Mouse (Mus musculus) neural tube, embryonic 14.5 days (tissue): ENCODE measurements around the gene Cacna1g. TPM values are rescaled to one million over a fixed set of nuclear protein-coding genes. Genes with fewer than 3 reads are reported as not detected.

ENCODE experiments used
- ATAC-seq: fragments of 200-750 bp; cut with Nextera tagmentation; 2 replicates; pipeline ENCODE4 v1.8.0; 2017; ENCODE audit warnings: low read depth, mild to moderate bottlenecking, moderate TSS enrichment, moderate library complexity
- H3K27ac ChIP-seq: fragments of 300-500 bp; sonication (generic); 2 replicates; pipeline ENCODE4 v1.5.1; 2014; ENCODE audit warnings: low read depth, mild to moderate bottlenecking, control low read depth, low read length, moderate library complexity, mixed read lengths
- H3K27me3 ChIP-seq: fragments of 300-500 bp; sonication (generic); 2 replicates; pipeline ENCODE4 v1.6.1; 2014; ENCODE audit warnings: low read length; ENCODE audit not compliant: control insufficient read depth, insufficient read depth
- H3K36me3 ChIP-seq: fragments of 300-500 bp; sonication (generic); 2 replicates; pipeline ENCODE4 v1.6.1; 2014; ENCODE audit warnings: low read length, mixed read lengths; ENCODE audit not compliant: control insufficient read depth, insufficient read depth
- H3K4me1 ChIP-seq: fragments of 300-500 bp; sonication (generic); 2 replicates; pipeline ENCODE4 v1.6.1; 2014; ENCODE audit warnings: low read length; ENCODE audit not compliant: control insufficient read depth, insufficient read depth
- H3K4me2 ChIP-seq: fragments of 300-500 bp; sonication (generic); 2 replicates; pipeline ENCODE4 v1.6.1; 2014; ENCODE audit warnings: mild to moderate bottlenecking, low read depth, low read length, control low read depth
- H3K4me3 ChIP-seq: fragments of 300-500 bp; sonication (generic); 2 replicates; pipeline ENCODE4 v1.5.1; 2014; ENCODE audit warnings: low read depth, low read length, control low read depth, mixed read lengths
- H3K9ac ChIP-seq: fragments of 300-500 bp; sonication (generic); replicated peaks from 2 replicates; pipeline ENCODE4 v1.6.1; 2014; ENCODE audit warnings: low read depth, mild to moderate bottlenecking, control low read depth, low read length, mixed read lengths
- H3K9me3 ChIP-seq: fragments of 300-500 bp; sonication (generic); 2 replicates; pipeline ENCODE4 v1.6.1; 2016; ENCODE audit warnings: low read length; ENCODE audit not compliant: control insufficient read depth
- WGBS: fragments of 180-500 bp; shearing (Covaris S2); extraction: QIAGEN DNeasy Blood & Tissue Kit; methylation state at CpG from one replicate; pipeline ENCODE4 v1.1.7; 2014; 5-methylcytosine and 5-hydroxymethylcytosine counted together
- polyA plus RNA-seq: library from polyadenylated mRNA; unstranded; fragments of >200 nt; fragmentation: Nextera tagmentation; extraction: Ambion mirVana; gene quantifications from 2 replicates; pipeline ENCODE4 v1.2.1, GENCODE M21; 2014

Cacna1g gene
- polyA plus RNA-seq, 1 experiment from 2014 or later, result 22.5 TPM

DNA sequence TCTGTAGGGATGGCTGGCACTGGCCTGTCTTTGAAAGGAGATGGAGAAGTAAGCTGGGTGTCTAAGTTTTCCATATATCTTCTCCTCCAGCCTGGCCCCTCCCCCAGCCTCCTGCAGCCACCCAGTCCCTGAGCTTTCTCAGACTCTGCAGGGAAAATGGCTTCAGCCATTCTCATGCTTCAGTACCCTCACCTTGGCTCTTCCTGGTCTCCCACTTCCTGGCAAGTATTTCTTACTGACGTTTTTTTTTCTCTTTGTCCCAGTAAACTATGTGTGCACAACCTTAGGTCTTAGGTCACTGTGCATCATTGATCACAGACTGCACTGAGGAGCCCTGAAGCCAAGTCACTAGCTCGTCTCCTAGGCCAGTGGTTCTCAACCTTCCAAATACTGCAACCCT is 94.9 kb downstream of the Cacna1g start:
- Histone ChIP-seq H3K4me1 (no peaks in the 10 kb centered on the region), H3K36me3 (no peaks in the 10 kb centered on the region), H3K4me2 (no peak overlapping the region), H3K4me3 (no peak overlapping the region), H3K9me3 (no peaks in the 10 kb centered on the region), H3K27ac (no peak overlapping the region), H3K27me3 (no peaks in the 10 kb centered on the region), H3K9ac (no peak overlapping the region)
- 20% methylated on average over 2 of the region's 2 CpGs for WGBS
- no peak for ATAC-seq

DNA sequence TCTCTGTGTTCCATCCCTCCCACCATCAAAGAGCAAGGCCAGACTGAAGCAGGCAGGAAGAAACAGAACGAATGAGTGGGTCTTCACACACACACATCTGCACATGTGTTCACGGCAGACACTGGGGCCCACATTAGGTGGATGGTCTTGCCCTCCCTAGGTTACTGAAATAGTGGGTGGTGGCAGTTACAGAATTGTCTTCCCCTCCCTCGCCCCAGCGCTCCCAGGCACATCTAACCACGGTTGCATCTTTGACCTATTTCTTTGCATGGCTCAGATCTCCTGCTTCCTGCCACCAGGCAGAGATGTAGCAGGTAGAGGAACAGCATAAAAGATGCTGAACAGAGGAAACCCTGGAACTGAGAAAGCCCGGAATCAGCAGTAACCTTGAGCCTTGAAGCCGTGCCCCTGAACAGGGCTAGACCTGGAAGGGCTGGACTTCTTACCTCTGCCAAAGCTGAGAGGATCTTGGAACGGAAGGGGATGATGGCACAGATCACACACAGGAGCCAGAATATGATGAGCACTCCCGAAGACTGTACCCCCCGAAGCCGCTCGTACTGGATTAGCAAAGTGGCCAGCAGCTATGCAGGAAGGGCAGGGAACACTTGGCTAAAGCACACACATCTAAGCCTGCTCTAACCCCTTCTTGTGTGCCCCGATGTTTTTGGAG is 99.6 kb downstream of the Cacna1g start:
- Histone ChIP-seq H3K36me3 (no peaks in the 10 kb centered on the region), H3K4me2 (no peak overlapping the region), H3K4me3 (no peak overlapping the region), H3K4me1 (no peaks in the 10 kb centered on the region), H3K27me3 (no peaks in the 10 kb centered on the region), H3K9me3 (no peaks in the 10 kb centered on the region), H3K9ac (no peak overlapping the region), H3K27ac (no peak overlapping the region)
- 94% methylated on average over 13 of the region's 13 CpGs for WGBS
- ATAC-seq, result no peak

DNA sequence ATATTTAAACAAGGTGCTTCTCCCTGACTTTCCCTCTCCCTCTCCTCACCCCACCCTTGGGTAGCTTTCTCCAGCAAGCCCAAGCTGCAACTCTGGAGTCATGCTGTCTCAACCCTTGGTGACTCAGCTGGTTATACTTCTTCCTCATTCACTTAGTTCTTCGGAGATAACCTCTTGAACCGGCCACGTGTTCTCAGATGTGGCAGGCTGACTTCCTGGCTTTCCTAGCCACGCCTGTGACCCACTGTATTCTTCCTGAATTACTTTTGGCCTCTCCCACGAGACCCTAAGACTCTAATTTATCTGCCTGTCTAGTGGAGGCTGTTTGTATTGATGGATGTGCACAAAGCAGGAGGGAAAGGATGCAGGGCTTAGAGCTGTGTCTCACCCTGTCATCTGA is 103.2 kb downstream of the Cacna1g start:
- WGBS, result 30% methylated on average over 5 of the region's 5 CpGs
- H3K4me1 ChIP-seq, result no peaks in the 10 kb centered on the region
- no peak overlapping the region for H3K9ac ChIP-seq
- no peaks in the 10 kb centered on the region for H3K27me3 ChIP-seq
- ATAC-seq, result no peak
- H3K4me2 ChIP-seq, result no peak overlapping the region
- H3K27ac ChIP-seq, result no peak overlapping the region
- no peak overlapping the region for H3K4me3 ChIP-seq
- no peaks in the 10 kb centered on the region for H3K36me3 ChIP-seq
- no peaks in the 10 kb centered on the region for H3K9me3 ChIP-seq

DNA sequence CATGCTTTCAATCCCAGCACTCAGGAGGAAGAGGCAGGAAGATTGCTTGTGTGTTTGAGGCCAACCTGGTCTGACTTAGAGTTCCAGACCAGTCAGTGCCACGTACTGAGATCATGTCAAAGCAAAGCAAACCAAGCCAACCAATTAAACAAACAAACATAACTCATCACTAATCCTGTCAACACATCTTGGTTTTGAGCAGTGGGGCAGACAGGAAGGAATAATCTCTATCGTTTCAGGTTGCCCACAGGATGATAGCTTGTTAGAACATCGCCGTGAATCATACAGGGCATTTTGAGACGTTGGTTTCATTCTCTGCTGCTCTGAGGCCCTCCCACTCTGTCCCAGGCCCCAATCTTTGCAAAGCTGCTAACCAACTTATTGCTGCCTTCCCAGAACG is 104.0 kb downstream of the Cacna1g start:
- Histone ChIP-seq H3K4me2 (no peak overlapping the region), H3K4me3 (no peak overlapping the region), H3K9ac (no peak overlapping the region), H3K36me3 (no peaks in the 10 kb centered on the region), H3K4me1 (no peaks in the 10 kb centered on the region), H3K27ac (no peak overlapping the region), H3K9me3 (no peaks in the 10 kb centered on the region), H3K27me3 (no peaks in the 10 kb centered on the region)
- no peak for ATAC-seq
- WGBS, result 84% methylated on average over 6 of the region's 6 CpGs

DNA sequence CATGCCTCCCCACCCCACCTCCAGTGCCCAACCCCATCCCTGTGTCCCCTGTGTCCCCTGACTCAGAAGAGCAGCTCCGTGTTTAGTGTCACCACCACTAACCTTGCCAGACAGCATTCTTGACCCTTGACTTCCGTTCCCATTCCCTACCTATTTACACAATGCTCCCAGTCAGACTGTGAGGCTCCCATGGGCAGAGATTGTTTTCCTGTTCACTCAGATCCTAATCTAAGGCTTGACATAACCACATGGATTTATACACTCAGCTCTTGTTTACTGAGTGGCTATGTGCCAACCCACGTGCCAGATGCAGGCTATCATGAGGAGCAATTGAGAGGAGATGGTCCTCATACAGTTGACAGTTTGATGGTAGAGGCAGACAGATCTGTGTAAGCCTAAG is 108.7 kb downstream of the Cacna1g start:
- no peak for ATAC-seq
- Histone ChIP-seq H3K4me2 (no peak overlapping the region), H3K36me3 (no peaks in the 10 kb centered on the region), H3K9me3 (no peaks in the 10 kb centered on the region), H3K27me3 (no peaks in the 10 kb centered on the region), H3K27ac (no peak overlapping the region), H3K9ac (no peak overlapping the region), H3K4me3 (no peak overlapping the region), H3K4me1 (no peaks in the 10 kb centered on the region)
- WGBS, result 71% methylated on average over 3 of the region's 3 CpGs

DNA sequence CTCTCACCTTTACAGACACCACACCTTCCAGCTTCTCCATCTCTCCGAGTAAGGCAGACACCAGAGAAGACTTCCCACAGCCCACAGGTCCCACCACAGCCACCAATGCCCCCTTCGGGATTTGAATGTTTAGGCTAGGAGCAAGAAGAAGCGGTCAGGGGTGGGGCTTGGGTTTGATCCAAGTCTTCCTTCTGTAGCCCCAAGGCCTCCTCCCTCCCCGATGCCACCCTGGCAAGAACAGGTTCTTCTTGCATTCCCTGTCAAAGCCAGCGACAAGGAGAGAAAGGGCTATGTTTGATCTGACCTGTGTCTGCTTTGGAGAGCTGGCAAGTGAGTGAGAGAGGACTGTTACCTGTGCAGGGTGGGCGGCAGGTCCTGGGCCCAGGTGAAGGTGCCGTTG is 110.3 kb downstream of the Cacna1g start:
- Histone ChIP-seq H3K27me3 (no peaks in the 10 kb centered on the region), H3K4me3 (no peak overlapping the region), H3K9ac (no peak overlapping the region), H3K36me3 (no peaks in the 10 kb centered on the region), H3K4me2 (no peak overlapping the region), H3K9me3 (no peaks in the 10 kb centered on the region), H3K27ac (no peak overlapping the region), H3K4me1 (no peaks in the 10 kb centered on the region)
- ATAC-seq, result no peak
- 88% methylated on average over 7 of the region's 7 CpGs for WGBS

DNA sequence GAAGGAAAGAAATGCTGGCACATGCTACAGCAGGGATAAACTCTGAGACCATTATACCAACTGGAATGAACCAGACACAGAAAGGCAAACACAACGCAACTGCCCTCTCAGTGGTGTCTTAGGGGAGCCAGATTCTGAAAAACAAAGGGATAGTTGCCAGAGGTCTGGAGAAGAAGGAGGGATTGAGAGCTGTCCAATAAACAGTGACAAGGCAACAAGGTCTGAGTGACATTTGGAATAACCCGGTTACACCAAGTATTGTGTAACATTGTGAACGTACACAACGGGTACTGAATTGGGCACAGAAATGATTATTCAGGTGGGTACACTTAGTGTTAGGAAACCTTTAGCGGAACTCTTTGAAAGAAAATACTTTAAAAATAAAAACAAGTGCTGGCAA is 111.9 kb downstream of the Cacna1g start:
- no peaks in the 10 kb centered on the region for H3K27me3 ChIP-seq
- no peak overlapping the region for H3K9ac ChIP-seq
- H3K4me1 ChIP-seq, result no peaks in the 10 kb centered on the region
- H3K27ac ChIP-seq, result no peak overlapping the region
- ATAC-seq, result no peak
- H3K4me3 ChIP-seq, result no peak overlapping the region
- no peaks in the 10 kb centered on the region for H3K9me3 ChIP-seq
- H3K36me3 ChIP-seq, result no peaks in the 10 kb centered on the region
- no peak overlapping the region for H3K4me2 ChIP-seq
- WGBS, result 94% methylated on average over 5 of the region's 5 CpGs

DNA sequence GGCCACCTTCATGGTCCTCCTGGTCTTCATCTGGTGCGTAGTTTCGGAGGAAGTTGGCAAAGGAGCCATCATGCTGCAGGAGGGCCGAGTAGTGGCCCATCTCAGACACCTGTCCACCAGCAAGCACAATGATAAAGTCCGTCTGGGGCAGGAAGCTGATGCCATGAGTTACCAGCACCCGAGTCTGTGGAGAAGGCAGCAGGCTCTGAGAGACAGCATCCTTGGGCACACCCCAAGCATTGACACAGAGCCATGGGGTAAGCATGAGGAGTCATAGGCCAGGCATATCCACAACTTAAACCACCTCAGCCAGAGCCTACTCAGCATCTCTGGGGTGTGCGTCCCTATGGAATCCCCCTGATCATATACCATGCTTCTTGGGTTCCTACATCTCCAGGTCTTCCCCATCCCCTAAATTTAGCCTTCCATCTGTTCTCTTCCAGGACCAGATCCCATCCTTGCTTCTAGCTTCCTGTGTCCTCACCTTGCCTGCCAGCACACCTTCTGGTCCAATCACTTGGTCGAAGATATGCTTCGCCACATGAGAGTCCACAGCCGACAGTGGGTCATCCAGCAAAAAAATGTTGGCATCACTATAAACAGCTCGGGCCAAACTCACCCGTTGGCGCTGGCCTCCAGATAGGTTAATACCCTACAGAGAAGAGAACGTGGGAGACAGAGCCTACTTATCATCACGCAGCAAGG is 112.7 kb downstream of the Cacna1g start:
- 92% methylated on average over 14 of the region's 14 CpGs for WGBS
- Histone ChIP-seq H3K9me3 (no peaks in the 10 kb centered on the region), H3K4me1 (no peaks in the 10 kb centered on the region), H3K36me3 (no peaks in the 10 kb centered on the region), H3K27ac (no peak overlapping the region), H3K4me2 (no peak overlapping the region), H3K27me3 (no peaks in the 10 kb centered on the region), H3K4me3 (no peak overlapping the region), H3K9ac (no peak overlapping the region)
- no peak for ATAC-seq

DNA sequence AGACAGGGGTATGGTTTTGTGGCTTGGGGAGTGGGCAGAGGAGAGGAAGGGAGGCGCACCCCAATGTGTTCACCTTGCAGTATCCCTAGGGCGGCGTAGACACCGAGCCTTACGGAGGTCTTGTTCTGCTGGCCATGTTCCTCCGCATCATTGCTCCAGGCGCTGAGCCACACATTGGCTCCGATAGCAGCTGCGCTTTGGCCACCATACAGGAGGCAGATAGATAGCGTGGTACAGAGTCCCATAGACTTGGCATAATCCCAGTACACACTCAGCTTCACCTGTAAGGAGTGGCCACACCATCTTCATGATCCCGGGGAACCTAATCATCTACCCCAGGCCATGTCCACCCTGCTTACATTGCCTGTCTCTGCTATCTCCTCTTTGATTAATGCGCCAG is 114.8 kb downstream of the Cacna1g start:
- WGBS, result 95% methylated on average over 12 of the region's 12 CpGs
- no peaks in the 10 kb centered on the region for H3K4me1 ChIP-seq
- H3K9ac ChIP-seq, result no peak overlapping the region

More for the DNA sequence above, 114.8 kb downstream of the Cacna1g start:
- ATAC-seq, result no peak
- H3K27ac ChIP-seq, result no peak overlapping the region
- H3K4me3 ChIP-seq, result no peak overlapping the region
- H3K9me3 ChIP-seq, result no peaks in the 10 kb centered on the region
- H3K27me3 ChIP-seq, result no peaks in the 10 kb centered on the region
- H3K4me2 ChIP-seq, result no peak overlapping the region
- H3K36me3 ChIP-seq, result no peaks in the 10 kb centered on the region
